Mouse (Mus musculus) gastrocnemius, postnatal 14 days (tissue): ENCODE data around the gene Mapkapk3. TPM values are rescaled to one million over a fixed set of nuclear protein-coding genes. Genes with fewer than 3 reads are reported as not detected.
A peak's percentile ranks its signal among the peaks of the same experiment; 100 is the strongest.

Experiments
- DNase-seq: peaks from one replicate; pipeline ENCODE4 v3.0.0; 2021; ENCODE audit warnings: mixed read lengths
- intact Hi-C: fragments of 180-260 bp; cut with DNase I; formaldehyde crosslinking; loops from one replicate; pipeline ENCODE4 v1.15.1; 2025; ENCODE audit warnings: low total_unique reads
- microRNA-seq, 2 experiments: library from miRNA; unstranded; fragments of <30 nt; microRNA quantifications; one replicate each; pipeline ENCODE4 v1.2.0; 2021
- total RNA-seq, 2 experiments: library from RNA; stranded (reverse); gene quantifications; 2 replicates each; pipeline ENCODE4 v1.2.3; 2021

Gene Mapkapk3
- total RNA-seq, 2 experiments from 2014 or later: 14.6 to 15.9 TPM

DNA sequence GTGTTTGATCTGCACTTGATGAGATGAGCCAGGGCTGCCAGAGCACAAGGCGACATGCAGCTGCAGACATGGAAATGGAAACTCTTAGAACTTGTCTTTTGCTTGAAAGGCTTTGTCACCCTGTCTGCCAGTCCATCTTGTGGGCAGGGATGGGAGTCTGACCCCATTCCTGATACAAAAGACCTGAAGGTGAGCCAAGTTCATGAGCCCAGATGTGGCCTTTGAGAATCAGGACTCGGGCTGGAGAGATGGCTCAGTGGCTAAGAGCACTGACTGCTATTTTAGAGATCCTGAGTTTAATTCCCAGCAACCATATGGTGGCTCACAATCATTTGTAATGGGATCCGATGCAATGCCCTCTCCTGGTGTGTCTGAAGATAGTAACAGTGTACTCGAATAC is 44.4 kb downstream of the Mapkapk3 start:
- intact Hi-C loops: no loop called here

DNA sequence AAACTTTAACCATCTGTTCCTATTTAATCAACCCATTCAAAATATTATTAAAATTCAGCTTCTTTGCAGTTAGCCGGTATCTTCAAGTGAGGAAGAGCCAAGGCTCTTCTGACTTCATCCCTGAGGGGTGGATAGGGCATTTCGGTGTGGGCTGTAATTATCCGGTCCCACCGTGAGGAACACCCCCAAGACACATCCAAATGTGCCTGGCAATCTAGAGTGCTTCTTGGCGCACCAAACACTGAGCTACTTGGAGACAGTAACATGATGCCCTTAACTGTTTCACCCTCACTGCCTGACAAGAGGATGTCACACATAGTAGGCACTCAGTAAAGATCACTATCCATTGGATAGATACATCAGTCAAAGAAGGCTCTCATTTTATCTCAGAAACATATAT is 53.5 kb downstream of the Mapkapk3 start:
- intact Hi-C loops: no loop called here
- no peak for DNase-seq

More for the DNA sequence above, 44.4 kb downstream of the Mapkapk3 start:
- no peak for DNase-seq

DNA sequence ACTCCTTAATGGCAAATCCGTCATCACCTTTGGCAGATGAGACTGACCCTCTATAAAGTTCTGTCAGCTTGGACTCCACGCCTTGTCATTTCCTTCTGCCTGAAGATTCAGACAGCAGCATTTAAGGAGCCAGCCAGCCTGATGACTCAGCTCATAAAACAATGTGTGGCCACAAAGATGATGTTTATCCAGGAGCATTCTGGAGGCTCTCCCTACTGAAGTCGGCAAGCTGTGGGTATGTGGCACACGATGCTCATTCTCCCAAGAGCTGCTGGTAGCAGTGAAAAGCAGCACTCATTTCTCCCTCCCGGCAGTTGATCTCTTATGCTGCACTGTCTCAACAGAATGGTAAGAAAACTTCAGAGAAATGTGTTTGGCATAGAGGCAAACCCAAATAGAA is 54.4 kb downstream of the Mapkapk3 start:
- no peak for DNase-seq

DNA sequence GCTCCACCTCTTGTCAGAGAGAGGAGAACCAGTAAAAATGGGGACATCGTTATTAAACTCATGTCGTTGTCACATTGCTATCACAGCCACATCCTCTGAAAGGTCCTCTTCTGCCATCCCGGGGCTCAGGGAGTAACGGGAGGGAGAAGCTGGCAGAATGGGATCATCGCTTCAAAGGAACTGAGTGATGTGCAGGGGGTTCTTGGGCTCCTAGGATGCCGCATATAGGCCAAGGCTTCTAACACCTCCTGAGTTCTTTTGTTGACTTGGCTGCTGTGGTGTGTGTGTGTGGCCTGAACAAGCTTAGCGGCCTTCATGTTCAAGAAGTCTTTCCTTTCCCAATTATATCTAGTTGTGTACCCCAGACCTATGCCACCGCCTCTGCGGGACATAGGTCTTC is 57.5 kb downstream of the Mapkapk3 start:
- intact Hi-C loops: no loop called here
- DNase-seq: no peak

More for the DNA sequence above, 54.4 kb downstream of the Mapkapk3 start:
- intact Hi-C loops: no loop called here

DNA sequence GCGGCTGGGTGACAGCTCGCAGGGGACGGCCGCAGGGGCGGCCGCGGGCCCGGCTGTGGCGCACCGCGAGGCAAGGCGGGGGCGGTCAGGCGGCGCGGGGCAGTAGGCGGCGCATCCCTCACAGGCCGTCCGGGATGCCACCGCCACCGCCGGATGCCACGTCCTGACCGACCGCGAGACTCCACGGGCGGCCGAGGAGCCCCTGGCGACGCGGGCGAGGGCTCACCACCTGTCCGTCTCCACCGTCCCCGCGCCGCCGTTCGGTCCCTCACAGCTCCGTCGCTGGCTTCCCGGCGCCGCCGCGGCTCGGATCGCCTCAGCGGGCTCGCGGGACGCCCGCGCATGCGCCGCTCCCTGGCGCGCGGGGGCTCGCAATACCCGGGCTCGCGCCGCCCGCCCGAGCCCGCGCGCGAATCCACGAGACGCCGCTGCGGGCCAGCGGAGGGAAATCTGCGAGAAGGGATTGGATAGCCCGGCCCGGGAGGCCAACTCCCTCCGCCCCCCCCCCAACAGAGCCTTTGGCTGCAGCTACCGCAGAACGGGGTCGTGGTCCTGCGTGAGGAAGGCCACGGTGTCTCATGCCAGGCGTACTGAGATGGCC is 58.0 kb downstream of the Mapkapk3 start, which contains the start of gene Dock3:
Dock3 (minus strand) TSS at position 371 of the 601 bp plus-strand sequence.
- intact Hi-C loops: no loop called here
- DNase-seq: peak; percentile 63

DNA sequence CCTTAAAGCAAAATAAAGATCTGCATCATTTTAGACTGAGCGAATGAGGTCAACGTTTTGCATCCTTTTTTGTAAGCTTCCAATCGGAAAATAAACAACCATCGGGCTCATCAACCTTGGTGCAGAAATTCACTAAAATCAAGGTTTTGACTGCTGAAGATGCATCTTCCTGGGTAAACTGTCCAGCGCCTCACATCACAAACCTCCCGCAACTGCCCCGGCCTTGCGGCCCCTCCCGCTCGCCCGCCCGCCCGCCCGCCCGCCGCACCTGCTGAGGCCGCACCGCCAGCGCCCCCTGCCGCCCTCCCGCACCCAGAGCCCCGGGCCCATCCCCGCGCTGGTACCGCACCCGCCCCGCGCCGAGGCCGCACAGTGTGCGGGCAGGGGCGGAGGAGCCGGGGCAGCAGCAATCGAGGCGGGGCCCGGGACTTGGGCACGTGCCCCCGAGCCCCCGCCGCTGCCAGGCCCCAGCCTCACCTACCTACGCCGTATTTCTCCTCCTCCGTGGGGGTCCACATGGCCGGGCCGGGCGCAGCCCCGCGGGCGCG is 58.6 kb downstream of the Mapkapk3 start:
- intact Hi-C loops: no loop called here
- no peak for DNase-seq

DNA sequence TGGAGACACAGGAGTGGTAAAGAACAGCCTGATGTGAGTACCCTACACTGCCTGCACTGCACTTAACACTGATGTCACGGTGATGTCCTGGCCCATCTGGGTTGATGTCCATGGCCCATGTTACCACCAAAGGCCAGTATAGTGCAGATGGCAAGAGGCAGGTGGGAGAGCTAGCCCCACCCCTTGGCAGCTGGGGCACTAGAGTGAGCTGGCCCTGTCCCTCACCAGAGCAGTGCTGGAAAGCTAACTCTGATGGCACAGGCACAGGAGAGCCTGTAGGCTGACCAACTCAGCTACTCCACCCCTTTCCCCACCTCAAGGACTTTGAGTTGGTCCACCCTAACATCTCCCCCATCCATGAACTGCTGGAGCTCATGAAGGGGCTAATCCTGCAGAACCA is 65.1 kb downstream of the Mapkapk3 start:
- intact Hi-C loops: no loop called here
- no peak for DNase-seq

Small RNA genes lying within 50 kb of the gene (microRNA-seq; reads per million reads assigned to microRNA genes)
- gene Gm22238: 0 reads per million in 2 experiments

Other genes starting within 250 kb of the Mapkapk3 start
- gene Dock3, start 58.0 kb downstream of the Mapkapk3 start, total RNA-seq: not detected
- gene Cish, start 6.1 kb upstream of the Mapkapk3 start, total RNA-seq: 10 to 100 TPM; 17.2 to 23.8 TPM
- gene Hemk1, start 48.5 kb upstream of the Mapkapk3 start, total RNA-seq: 10 to 100 TPM; 12.0 to 13.2 TPM
- 10 to 100 TPM; 41.9 to 49.8 TPM for gene 6430571L13Rik, start 50.7 kb upstream of the Mapkapk3 start, total RNA-seq
- gene Cacna2d2, start 109.7 kb upstream of the Mapkapk3 start, total RNA-seq: 1 to 10 TPM in 1 of 2 experiments, under 1 TPM in 1; 0.78 to 1.0 TPM
- 10 to 100 TPM; 18.4 to 19.9 TPM for gene Tmem115, start 244.1 kb upstream of the Mapkapk3 start, total RNA-seq